Comparison of ENCODE assay signal across 8 mouse cellular contexts in genomic region chr6:39187227-39187626, GRCm38 (mm10). TPM values are rescaled to one million over a fixed set of nuclear protein-coding genes. Genes with fewer than 3 reads are reported as not detected.
DNase-seq lines count a peak whose midpoint lies in the region; ATAC-seq lines count a peak whose summit lies in the region.
"Had no signal": no experiment of that assay in that cellular context is flagged by ENCODE, and none has a peak within 500 bp of the region (broad histone marks: within the 10 kb centered on the region; RNA-seq: fewer than 3 reads in every experiment).

No protein-coding gene starts in this region.

- no peak overlapping the region for H3K27ac ChIP-seq in kidney, embryonic 15.5 days
- H3K27ac ChIP-seq: hindbrain, embryonic 13.5 days had no signal

- H3K4me2 ChIP-seq in kidney, embryonic 15.5 days: no peak overlapping the region
- H3K4me2 ChIP-seq: hindbrain, embryonic 13.5 days had no signal

- no peaks in the 10 kb centered on the region for H3K27me3 ChIP-seq in kidney, embryonic 15.5 days
- H3K27me3 ChIP-seq: hindbrain, embryonic 13.5 days had no signal

- no peak overlapping the region for H3K9ac ChIP-seq in kidney, embryonic 15.5 days
- H3K9ac ChIP-seq: hindbrain, embryonic 13.5 days had no signal

- ATAC-seq in kidney, embryonic 15.5 days (replicated peaks; ENCODE audit: low FRiP score): no peak

- DNase-seq in kidney, adult 9 months: peak; percentile 44
- peak; percentile 70 for DNase-seq in CD4-positive, CD25-positive, alpha-beta regulatory T cell, adult 2 months (ENCODE audit: low read depth, low spot score)
- peak; percentile 87 for DNase-seq in R1 (ENCODE audit: low read depth, low spot score)
- peak; percentile 14 for DNase-seq in lung, postnatal 10 days
- DNase-seq in ovary, postnatal 10 days (ENCODE audit: low spot score): no peak
- DNase-seq in kidney, adult 11 months: no peak

- H3K4me3 ChIP-seq in kidney, embryonic 15.5 days (replicated peaks): no peak overlapping the region
- H3K4me3 ChIP-seq: hindbrain, embryonic 13.5 days had no signal

- H3K4me1 ChIP-seq in kidney, embryonic 15.5 days: no peaks in the 10 kb centered on the region
- H3K4me1 ChIP-seq: hindbrain, embryonic 13.5 days had no signal

- peaks cover 5% of the 10 kb centered on the region; the same call in 1 of the 2 replicates for H3K36me3 ChIP-seq in kidney, embryonic 15.5 days

- H3K9me3 ChIP-seq in kidney, embryonic 15.5 days (replicated peaks): no peaks in the 10 kb centered on the region
- H3K9me3 ChIP-seq: hindbrain, embryonic 13.5 days had no signal

- 36% methylated on average over 2 of the region's 2 CpGs for WGBS in kidney, embryonic 15.5 days

RNA-seq across cellular contexts. Expression of gene Kdm7a, which starts 19.4 kb away (rescaled TPM):
- polyA plus RNA-seq in kidney, embryonic 15.5 days (2015; fragmentation: Nextera tagmentation; extraction: Ambion mirVana): 6.4 and 6.7 TPM in 2 replicates

Comparison
In these comparisons a context has a peak if more than half of its experiments do, and no peak if none do; other contexts are left out.
1. DNase-seq: peak in kidney, adult 9 months (single experiment), CD4-positive, CD25-positive, alpha-beta regulatory T cell, adult 2 months (single experiment), R1 (single experiment) and lung, postnatal 10 days (single experiment); none in ovary, postnatal 10 days (single experiment) and kidney, adult 11 months (single experiment).